ENCODE assay signal across 10 mouse cellular contexts in genomic region chr9:88295798-88296197, GRCm38 (mm10). TPM values are rescaled to one million over a fixed set of nuclear protein-coding genes. Genes with fewer than 3 reads are reported as not detected.
A peak's percentile ranks its signal among the peaks of the same experiment; 100 is the strongest.
DNase-seq lines count a peak whose midpoint lies in the region; ATAC-seq and TF ChIP-seq lines count a peak whose summit lies in the region.
"Had no signal": no experiment of that assay in that cellular context is flagged by ENCODE, and none has a peak within 500 bp of the region (broad histone marks: within the 10 kb centered on the region; RNA-seq: fewer than 3 reads in every experiment).

No protein-coding gene starts in this region.

- no peak for TF ChIP-seq EP300 in heart, postnatal 0 days (IDR thresholded peaks at IDR 0.05; ENCODE audit: low read depth)

- intact Hi-C loops in left cerebral cortex, postnatal 14 days (cut with DNase I), result no loop called here

- H3K4me2 ChIP-seq in heart, postnatal 0 days (ENCODE audit: low read depth, low read length), result no peak overlapping the region
- H3K4me2 ChIP-seq: neural tube, embryonic 13.5 days had no signal

- WGBS in heart, postnatal 0 days, result 28% methylated on average over 4 of the region's 4 CpGs

- TF ChIP-seq CTCF in heart, postnatal 0 days (IDR thresholded peaks at IDR 0.05; ENCODE audit: low read depth), result no peak

- no peaks in the 10 kb centered on the region for H3K27me3 ChIP-seq in heart, postnatal 0 days (ENCODE audit: control insufficient read depth, insufficient read depth, low read length)
- H3K27me3 ChIP-seq: neural tube, embryonic 13.5 days had no signal

- H3K4me3 ChIP-seq in heart, postnatal 0 days (ENCODE audit: low read depth, low read length), result no peak overlapping the region
- H3K4me3 ChIP-seq: neural tube, embryonic 13.5 days had no signal

- H3K4me1 ChIP-seq in heart, postnatal 0 days (ENCODE audit: control insufficient read depth, insufficient read depth), result no peaks in the 10 kb centered on the region
- H3K4me1 ChIP-seq: neural tube, embryonic 13.5 days had no signal

- peak; percentile 41; the same call in 1 of the 2 replicates for ATAC-seq in heart, postnatal 0 days (ENCODE audit: insufficient read depth, low read depth)

- no peaks in the 10 kb centered on the region for H3K36me3 ChIP-seq in heart, postnatal 0 days (replicated peaks; ENCODE audit: control insufficient read depth, insufficient read depth, low read length)
- H3K36me3 ChIP-seq: neural tube, embryonic 13.5 days had no signal

- peak; percentile 45 to 62 for DNase-seq in cerebellum, postnatal 25 days
- DNase-seq in cerebellum, adult 11-12 months, result no peak
- DNase-seq in left cerebral cortex, postnatal 14 days (ENCODE audit: low spot score in 2 of 2), result peak; percentile 22 to 65
- DNase-seq in left cerebral cortex, adult 18-20 months (ENCODE audit: low spot score in 2 of 2), result no peak
- DNase-seq in heart, postnatal 0 days (ENCODE audit: low spot score), result peak; percentile 17
- peak; percentile 7 for DNase-seq in retina, embryonic 14.5 days (ENCODE audit: low spot score)
- no peak for DNase-seq in adrenal gland, postnatal 4 days (ENCODE audit: low spot score in 2 of 2)
- no peak for DNase-seq in Muller cell, postnatal 12 days (ENCODE audit: inconsistent ontology term)
- DNase-seq: lung, postnatal 36 days had no signal

- H3K9ac ChIP-seq in heart, postnatal 0 days (replicated peaks; ENCODE audit: low read depth, low read length), result no peak overlapping the region
- H3K9ac ChIP-seq: neural tube, embryonic 13.5 days had no signal

- H3K27ac ChIP-seq in heart, postnatal 0 days (ENCODE audit: low read depth), result peak overlapping the region; percentile 1; the same call in 1 of the 2 replicates
- H3K27ac ChIP-seq: neural tube, embryonic 13.5 days had no signal

- H3K9me3 ChIP-seq in heart, postnatal 0 days (replicated peaks; ENCODE audit: control insufficient read depth, low read length), result no peaks in the 10 kb centered on the region
- H3K9me3 ChIP-seq: neural tube, embryonic 13.5 days had no signal

RNA-seq across cellular contexts. Expression of gene Nt5e, which starts 31.2 kb away (rescaled TPM):
- total RNA-seq in left cerebral cortex, postnatal 14 days (2021), result 1 to 10 TPM; 3.2 to 6.5 TPM
- total RNA-seq in left cerebral cortex, adult 18-20 months (2021), result 1 to 10 TPM; 2.6 to 3.6 TPM
- 17.0 and 24.4 TPM in 2 replicates for total RNA-seq in heart, postnatal 0 days (2014; rRNA removed; ENCODE audit: low replicate concordance)
- 9.2 and 9.4 TPM in 2 replicates for polyA plus RNA-seq in heart, postnatal 0 days (2015; fragmentation: Nextera tagmentation; extraction: Ambion mirVana)
- total RNA-seq in adrenal gland, postnatal 4 days (2021), result 10 to 100 TPM; 24.2 to 28.3 TPM

Comparison
In these comparisons a context has a peak if more than half of its experiments do, and no peak if none do; other contexts are left out.
1. DNase-seq: peak in cerebellum, postnatal 25 days (2 of 2), left cerebral cortex, postnatal 14 days (2 of 2), heart, postnatal 0 days (single experiment) and retina, embryonic 14.5 days (single experiment); none in cerebellum, adult 11-12 months (single experiment), left cerebral cortex, adult 18-20 months (0 of 2), adrenal gland, postnatal 4 days (0 of 2) and Muller cell, postnatal 12 days (single experiment).